Mouse (Mus musculus) stomach, postnatal 0 days (tissue): Measurements from ENCODE around the gene Hdac1.

ENCODE experiments used
- CTCF ChIP-seq: IDR thresholded peaks from 2 replicates; pipeline ENCODE4 v1.5.1; 2016; ENCODE audit warnings: antibody characterized with exemption, low read depth, mild to moderate bottlenecking, moderate library complexity
- EP300 ChIP-seq: optimal IDR thresholded peaks from 2 replicates; pipeline ENCODE3; 2016; ENCODE audit warnings: antibody characterized with exemption

DNA sequence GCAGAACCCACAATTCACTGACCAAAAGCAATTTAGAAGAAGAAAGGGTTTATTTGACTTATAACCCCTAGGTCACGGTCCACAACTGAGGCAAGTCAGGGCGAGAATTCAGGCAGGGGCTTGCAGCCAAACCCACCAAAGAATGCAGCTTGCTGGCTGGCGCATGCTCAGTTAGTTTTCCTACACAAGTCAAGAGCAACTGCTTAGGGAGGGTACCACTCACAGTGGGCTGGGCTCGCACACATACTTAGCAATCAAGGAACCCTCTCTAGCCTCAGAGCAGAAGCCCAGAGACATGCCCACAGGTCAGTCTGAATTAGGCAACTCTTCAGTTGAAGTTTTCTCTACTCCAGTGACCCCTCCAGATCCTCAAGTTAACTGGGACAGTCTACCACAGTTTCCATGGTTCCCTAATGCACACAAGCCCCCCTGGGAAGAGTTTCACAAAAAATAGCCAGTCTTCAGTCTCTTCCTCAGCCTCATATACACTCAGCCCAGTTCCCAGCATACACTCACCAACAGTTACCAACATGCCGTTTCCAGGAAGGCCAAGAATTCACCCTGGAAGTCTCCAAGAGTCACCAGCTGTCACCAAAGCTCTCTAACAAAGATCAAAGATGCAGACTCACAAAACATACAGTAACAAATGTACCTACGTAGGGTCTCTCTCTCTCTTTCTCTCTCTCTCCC is 31.6 kb downstream of the Hdac1 start:
- TF ChIP-seq EP300, result no peak
- no peak for TF ChIP-seq CTCF
